Mouse (Mus musculus) thymus, adult 2 months (tissue): ENCODE measurements around the gene Prnd.

Experiments
- CTCF ChIP-seq: fragments of 200-500 bp; IDR thresholded peaks from 2 replicates; pipeline ENCODE4 v1.5.1; 2012; ENCODE audit warnings: mild to moderate bottlenecking, control low read depth, low read length, moderate library complexity, borderline replicate concordance; ENCODE audit not compliant: control insufficient read depth, poor library complexity, insufficient read depth; ENCODE audit errors: extremely low read depth
- POLR2A ChIP-seq: fragments of 200-500 bp; IDR thresholded peaks from 2 replicates; pipeline ENCODE4 v1.6.1; 2012; ENCODE audit warnings: mild to moderate bottlenecking, low read length, control low read depth, moderate library complexity; ENCODE audit not compliant: control insufficient read depth, poor library complexity, insufficient read depth; ENCODE audit errors: extremely low read depth

DNA sequence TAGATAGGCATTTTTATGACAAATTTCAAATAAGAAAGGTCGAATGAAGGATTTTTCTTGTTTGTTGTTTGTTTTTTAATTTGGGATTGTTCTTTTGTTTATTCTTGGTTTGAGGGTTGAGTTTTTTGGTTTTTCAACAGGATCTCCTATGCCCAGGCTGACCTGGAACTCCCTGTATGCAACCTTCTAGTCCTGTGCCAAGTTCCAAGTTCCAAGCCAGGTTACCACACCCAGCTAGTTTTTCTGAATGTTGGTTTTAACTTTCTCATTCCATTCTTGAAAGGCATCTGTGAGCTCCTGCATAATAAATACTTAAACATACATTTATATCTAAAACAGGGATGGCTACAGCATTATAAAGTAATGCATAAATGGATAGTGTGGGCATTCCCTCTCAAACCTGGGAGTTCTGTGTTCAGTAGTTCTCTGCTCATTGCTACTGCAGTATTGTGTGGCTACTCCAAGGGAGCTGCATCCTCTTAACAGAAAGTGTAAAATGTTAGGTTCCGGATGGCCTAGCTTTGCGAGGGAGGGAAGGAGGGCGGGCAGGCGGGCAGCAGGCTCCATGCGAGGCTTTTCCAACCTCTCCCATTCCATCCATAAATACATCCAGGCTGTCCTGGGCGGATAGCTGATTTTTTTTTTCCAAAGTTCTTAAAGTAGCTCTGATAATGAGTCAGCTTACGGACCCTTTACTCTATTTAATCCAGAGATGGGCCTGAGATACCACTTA lies 38.0 kb upstream of the Prnd start:
- TF ChIP-seq CTCF (no peak), POLR2A (no peak)
